ENCODE assay signal across 9 mouse cellular contexts in the genomic region with DNA sequence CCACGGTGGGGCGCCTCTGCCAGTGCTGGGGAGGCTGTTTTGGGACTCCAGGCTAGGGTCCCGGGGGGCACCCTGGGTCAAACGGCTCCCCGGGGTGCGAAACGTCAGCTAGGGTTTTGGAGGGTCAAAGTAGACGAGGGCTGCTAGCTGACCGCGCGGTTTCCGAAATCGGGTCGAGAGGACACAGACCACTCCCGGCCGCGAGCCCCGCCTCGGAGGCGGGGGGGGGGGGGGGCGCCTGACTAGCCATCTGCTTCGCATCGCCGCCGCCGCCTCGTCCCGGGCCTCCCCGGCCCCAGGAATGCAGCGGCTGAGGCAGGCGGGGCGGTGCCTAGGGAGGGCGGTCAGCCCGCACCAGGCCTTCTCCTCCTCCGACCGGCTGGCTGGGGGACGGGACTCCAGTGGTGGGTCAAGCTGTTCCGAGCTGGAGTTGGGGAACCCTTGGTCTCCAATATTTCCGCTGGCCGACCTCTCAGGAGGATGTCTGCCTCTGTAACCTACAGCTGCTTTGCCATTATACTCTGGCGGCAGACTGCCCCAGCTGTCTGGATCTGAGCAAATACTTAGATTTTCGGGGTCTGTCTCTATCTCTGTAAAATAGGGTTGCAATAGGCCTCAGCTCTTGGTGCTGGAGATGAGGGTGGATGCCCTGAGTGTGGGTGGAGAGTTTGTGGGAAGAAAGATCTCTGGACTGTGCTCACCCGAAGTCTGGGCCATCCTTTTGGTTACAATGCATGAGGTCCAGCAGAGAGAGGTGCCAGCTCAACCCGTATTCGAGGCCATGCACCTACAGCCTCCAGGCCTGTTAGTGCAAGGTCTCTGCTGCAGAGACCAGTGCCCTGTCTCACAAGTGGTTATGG. TPM values are rescaled to one million over a fixed set of nuclear protein-coding genes. Genes with fewer than 3 reads are reported as not detected.
A peak's percentile ranks its signal among the peaks of the same experiment; 100 is the strongest.
DNase-seq lines count a peak whose midpoint lies in the region; ATAC-seq and TF ChIP-seq lines count a peak whose summit lies in the region.
"Had no signal": no experiment of that assay in that cellular context is flagged by ENCODE, and none has a peak within 500 bp of the region (broad histone marks: within the 10 kb centered on the region; RNA-seq: fewer than 3 reads in every experiment).

No protein-coding gene starts in this region.

- H3K9me3 ChIP-seq in stomach, embryonic 15.5 days = no peaks in the 10 kb centered on the region

- peak overlapping the region; percentile 77 for H3K4me2 ChIP-seq in stomach, embryonic 15.5 days

- H3K27ac ChIP-seq in heart, adult 2 months = peak overlapping the region; percentile 81
- peak overlapping the region; percentile 95 for H3K27ac ChIP-seq in stomach, embryonic 15.5 days

- H3K4me3 ChIP-seq in heart, adult 2 months = peak overlapping the region; percentile 59
- H3K4me3 ChIP-seq in stomach, embryonic 15.5 days (replicated peaks) = peak overlapping the region; percentile 67

- no peak for TF ChIP-seq POLR2A in heart, adult 2 months (IDR thresholded peaks at IDR 0.05; ENCODE audit: insufficient read depth, low read depth, low read length)

- no peaks in the 10 kb centered on the region for H3K36me3 ChIP-seq in heart, adult 2 months (ENCODE audit: control insufficient read depth, insufficient read depth, low read length)
- H3K36me3 ChIP-seq in stomach, embryonic 15.5 days = peaks cover 8% of the 10 kb centered on the region

- DNase-seq in urinary bladder, postnatal 25 days (ENCODE audit: low spot score) = peak; percentile 54
- no peak for DNase-seq in urinary bladder, postnatal 10 days (ENCODE audit: low spot score)
- peak; percentile 77 to 82 for DNase-seq in heart, adult 2 months
- DNase-seq in kidney, adult 18-20 months = peak; percentile 57
- peak; percentile 65 to 75 for DNase-seq in lung, adult 18-20 months
- DNase-seq in T-cell, adult 2 months (ENCODE audit: low spot score) = no peak
- DNase-seq in thymus, adult 18-20 months = no peak

- peak overlapping the region; percentile 85 for H3K9ac ChIP-seq in heart, adult 2 months (ENCODE audit: low read depth, low read length)
- peak overlapping the region; percentile 74 for H3K9ac ChIP-seq in stomach, embryonic 15.5 days

- ATAC-seq in stomach, embryonic 15.5 days (ENCODE audit: insufficient read depth, low FRiP score, low read depth) = peak; percentile 65

- peaks cover 12% of the 10 kb centered on the region for H3K27me3 ChIP-seq in heart, adult 2 months (ENCODE audit: control insufficient read depth, insufficient read depth, low read length)
- peaks cover 47% of the 10 kb centered on the region for H3K27me3 ChIP-seq in stomach, embryonic 15.5 days (replicated peaks)

- no peak for TF ChIP-seq EP300 in heart, adult 2 months (IDR thresholded peaks at IDR 0.05; ENCODE audit: insufficient read depth, low read depth, low read length)

- H3K79me2 ChIP-seq in heart, adult 2 months (replicated peaks; ENCODE audit: control insufficient read depth, insufficient read depth, low read length) = no peaks in the 10 kb centered on the region

- no peak for TF ChIP-seq CTCF in heart, adult 2 months (IDR thresholded peaks at IDR 0.05)

- WGBS in heart, adult 2 months = 18% methylated on average over 33 of the region's 45 CpGs
- 4% methylated on average over 42 of the region's 45 CpGs for WGBS in stomach, embryonic 15.5 days

- peaks cover 5% of the 10 kb centered on the region for H3K4me1 ChIP-seq in heart, adult 2 months (ENCODE audit: control insufficient read depth, insufficient read depth, low read length)
- H3K4me1 ChIP-seq in stomach, embryonic 15.5 days = peaks cover 52% of the 10 kb centered on the region

- intact Hi-C loops in heart, adult 2 months (cut with DNase I) = loop anchor here (5.0 kb wide), 1 partner anchor 36 kb away; no protein-coding TSS in a partner anchor

RNA-seq across cellular contexts. Expression of gene Scarf2, which starts 1.5 kb away (rescaled TPM):
- total RNA-seq in heart, adult 2 months (2021) = 1 to 10 TPM; 4.1 to 5.2 TPM
- polyA plus RNA-seq in heart, adult 2 months (2012; rRNA removed) = 10.8 and 13.4 TPM in 2 replicates
- polyA plus RNA-seq in stomach, embryonic 15.5 days (2015; fragmentation: Nextera tagmentation; extraction: Ambion mirVana) = 15.8 and 18.5 TPM in 2 replicates

RNA-seq across cellular contexts. Expression of gene B830017H08Rik, which starts 34.4 kb away (rescaled TPM):
- not detected for total RNA-seq in heart, adult 2 months (2021)
- not detected in 2 replicates for polyA plus RNA-seq in heart, adult 2 months (2012; rRNA removed)
- polyA plus RNA-seq in stomach, embryonic 15.5 days (2015; fragmentation: Nextera tagmentation; extraction: Ambion mirVana) = not detected in 2 replicates
- polyA plus RNA-seq: large intestine, adult 2 months had no signal

RNA-seq across cellular contexts. Expression of gene Klhl22, which starts 39.1 kb away (rescaled TPM):
- 10 to 100 TPM; 17.3 to 18.6 TPM for total RNA-seq in heart, adult 2 months (2021)
- 23.6 and 30.2 TPM in 2 replicates for polyA plus RNA-seq in heart, adult 2 months (2012; rRNA removed)
- 57.4 and 57.6 TPM in 2 replicates for polyA plus RNA-seq in stomach, embryonic 15.5 days (2015; fragmentation: Nextera tagmentation; extraction: Ambion mirVana)

RNA-seq across cellular contexts. Expression of gene Car15, which starts 39.6 kb away (rescaled TPM):
- total RNA-seq in heart, adult 2 months (2021) = 1 to 10 TPM; 1.6 to 2.9 TPM
- 4.6 and 5.2 TPM in 2 replicates for polyA plus RNA-seq in heart, adult 2 months (2012; rRNA removed)
- 2.6 and 2.7 TPM in 2 replicates for polyA plus RNA-seq in stomach, embryonic 15.5 days (2015; fragmentation: Nextera tagmentation; extraction: Ambion mirVana)

Comparison
In these comparisons a context has a peak if more than half of its experiments do, and no peak if none do; other contexts are left out.
1. DNase-seq: peak in urinary bladder, postnatal 25 days (single experiment), heart, adult 2 months (2 of 2), kidney, adult 18-20 months (single experiment) and lung, adult 18-20 months (2 of 2); none in urinary bladder, postnatal 10 days (single experiment), T-cell, adult 2 months (single experiment) and thymus, adult 18-20 months (0 of 2).